Comparison of ENCODE assay signal across 11 mouse cellular contexts in genomic region chr11:120628601-120629340, GRCm38 (mm10). TPM values are rescaled to one million over a fixed set of nuclear protein-coding genes. Genes with fewer than 3 reads are reported as not detected.
DNase-seq lines count a peak whose midpoint lies in the region; ATAC-seq and TF ChIP-seq lines count a peak whose summit lies in the region.
"Had no signal": no experiment of that assay in that cellular context is flagged by ENCODE, and none has a peak within 500 bp of the region (broad histone marks: within the 10 kb centered on the region; RNA-seq: fewer than 3 reads in every experiment).

No protein-coding gene starts in this region.

- H3K27me3 ChIP-seq in heart, embryonic 11.5 days (ENCODE audit: control insufficient read depth, insufficient read depth, low read length) = no peaks in the 10 kb centered on the region
- no peaks in the 10 kb centered on the region for H3K27me3 ChIP-seq in neural tube, embryonic 12.5 days (replicated peaks)
- H3K27me3 ChIP-seq in limb, embryonic 12.5 days = no peaks in the 10 kb centered on the region
- no peaks in the 10 kb centered on the region for H3K27me3 ChIP-seq in stomach, embryonic 16.5 days (ENCODE audit: control insufficient read depth, insufficient read depth, low read length)

- WGBS in heart, embryonic 11.5 days (ENCODE audit: insufficient replicate concordance) = 93% methylated on average over 23 of the region's 23 CpGs
- 94% methylated on average over 23 of the region's 23 CpGs for WGBS in neural tube, embryonic 12.5 days
- 94% methylated on average over 23 of the region's 23 CpGs for WGBS in limb, embryonic 12.5 days
- 90% methylated on average over 23 of the region's 23 CpGs for WGBS in stomach, embryonic 16.5 days

- no peaks in the 10 kb centered on the region for H3K9me3 ChIP-seq in heart, embryonic 11.5 days (replicated peaks; ENCODE audit: control insufficient read depth, low read length)
- no peaks in the 10 kb centered on the region for H3K9me3 ChIP-seq in neural tube, embryonic 12.5 days
- H3K9me3 ChIP-seq in limb, embryonic 12.5 days = no peaks in the 10 kb centered on the region
- no peaks in the 10 kb centered on the region for H3K9me3 ChIP-seq in stomach, embryonic 16.5 days (replicated peaks; ENCODE audit: control insufficient read depth, low read length)

- no peak for ATAC-seq in heart, embryonic 11.5 days (replicated peaks; ENCODE audit: insufficient number of reproducible peaks, low FRiP score, low TSS enrichment)
- ATAC-seq in neural tube, embryonic 12.5 days (ENCODE audit: low FRiP score, low read depth) = no peak
- no peak for ATAC-seq in limb, embryonic 12.5 days (ENCODE audit: insufficient number of reproducible peaks, insufficient read depth, low FRiP score, low TSS enrichment, low read depth)
- no peak for ATAC-seq in stomach, embryonic 16.5 days (ENCODE audit: insufficient read depth, low FRiP score)

- H3K4me3 ChIP-seq in heart, embryonic 11.5 days (ENCODE audit: low read depth, low read length) = no peak overlapping the region
- no peak overlapping the region for H3K4me3 ChIP-seq in neural tube, embryonic 12.5 days
- H3K4me3 ChIP-seq in limb, embryonic 12.5 days (replicated peaks) = no peak overlapping the region
- peak overlapping the region; percentile 32 for H3K4me3 ChIP-seq in stomach, embryonic 16.5 days (replicated peaks; ENCODE audit: low read length)
- H3K4me3 ChIP-seq in layer of hippocampus, adult 2 months = no peak overlapping the region

- no peak for DNase-seq in heart, adult 8-10 months (ENCODE audit: low spot score)
- no peak for DNase-seq in neural tube, embryonic 10.5 days (ENCODE audit: extremely low spot score, low spot score)
- DNase-seq in layer of hippocampus, adult 2 months (ENCODE audit: low spot score in 2 of 2) = no peak
- no peak for DNase-seq in cerebellum, adult 11 months
- DNase-seq: cerebellum, postnatal 36 days; gastrocnemius, postnatal 10 days had no signal

- H3K27ac ChIP-seq in heart, embryonic 11.5 days (ENCODE audit: low read depth, low read length) = no peak overlapping the region
- H3K27ac ChIP-seq in neural tube, embryonic 12.5 days = no peak overlapping the region
- H3K27ac ChIP-seq in limb, embryonic 12.5 days = no peak overlapping the region
- peak overlapping the region; percentile 96 for H3K27ac ChIP-seq in stomach, embryonic 16.5 days (ENCODE audit: low read length)
- no peak overlapping the region for H3K27ac ChIP-seq in layer of hippocampus, adult 2 months

- H3K36me3 ChIP-seq in heart, embryonic 11.5 days (ENCODE audit: control insufficient read depth, insufficient read depth, low read length) = peaks cover 9% of the 10 kb centered on the region; the same call in 1 of the 2 replicates
- H3K36me3 ChIP-seq in neural tube, embryonic 12.5 days = peaks cover 29% of the 10 kb centered on the region
- peaks cover 34% of the 10 kb centered on the region for H3K36me3 ChIP-seq in limb, embryonic 12.5 days
- H3K36me3 ChIP-seq in stomach, embryonic 16.5 days (ENCODE audit: control insufficient read depth, insufficient read depth, low read length) = peaks cover 5% of the 10 kb centered on the region; the same call in 1 of the 2 replicates

- H3K9ac ChIP-seq in heart, embryonic 11.5 days (ENCODE audit: low read depth, low read length) = no peak overlapping the region
- H3K9ac ChIP-seq in neural tube, embryonic 12.5 days = no peak overlapping the region
- H3K9ac ChIP-seq in limb, embryonic 12.5 days (replicated peaks) = no peak overlapping the region
- 0 out of 2 replicates have a peak overlapping the region, but pooled peaks have one; percentile 26 for H3K9ac ChIP-seq in stomach, embryonic 16.5 days (ENCODE audit: low read length)

- peak overlapping the region; percentile 4; the same call in 1 of the 2 replicates for H3K4me2 ChIP-seq in heart, embryonic 11.5 days
- H3K4me2 ChIP-seq in neural tube, embryonic 12.5 days (replicated peaks) = peak overlapping the region; percentile 97
- 0 out of 2 replicates have a peak overlapping the region, but pooled peaks have one; percentile 21 for H3K4me2 ChIP-seq in limb, embryonic 12.5 days
- H3K4me2 ChIP-seq in stomach, embryonic 16.5 days (ENCODE audit: low read depth, low read length) = peak overlapping the region; percentile 42; the same call in 1 of the 2 replicates

- H3K4me1 ChIP-seq in heart, embryonic 11.5 days (ENCODE audit: control insufficient read depth, insufficient read depth, low read length) = peaks cover 49% of the 10 kb centered on the region
- H3K4me1 ChIP-seq in neural tube, embryonic 12.5 days = peaks cover 52% of the 10 kb centered on the region
- peaks cover 39% of the 10 kb centered on the region for H3K4me1 ChIP-seq in limb, embryonic 12.5 days (replicated peaks)
- peaks cover 47% of the 10 kb centered on the region for H3K4me1 ChIP-seq in stomach, embryonic 16.5 days (ENCODE audit: control insufficient read depth, insufficient read depth, low read length)

- no peak for TF ChIP-seq CTCF in layer of hippocampus, adult 2 months (conservative IDR thresholded peaks at IDR 0.05)

RNA-seq across cellular contexts. Expression of gene Sirt7, which starts 3.7 kb away (rescaled TPM):
- polyA plus RNA-seq in heart, embryonic 11.5 days (2014; fragmentation: Nextera tagmentation; extraction: Ambion mirVana) = 18.8 and 22.5 TPM in 2 replicates
- 10 to 100 TPM in 1 of 4 experiments, 1 to 10 TPM in 3; 6.5 to 10.6 (median 7.6) TPM for total RNA-seq in heart, adult 8-10 months (2022)
- 46.8 and 56.5 TPM in 2 replicates for polyA plus RNA-seq in neural tube, embryonic 12.5 days (2016; fragmentation: Nextera tagmentation; extraction: Ambion mirVana)
- polyA plus RNA-seq in limb, embryonic 12.5 days (2016; fragmentation: Nextera tagmentation; extraction: Ambion mirVana) = 29.5 and 29.9 TPM in 2 replicates
- polyA plus RNA-seq in stomach, embryonic 16.5 days (2015; fragmentation: Nextera tagmentation; extraction: Ambion mirVana) = 36.6 and 37.7 TPM in 2 replicates
- total RNA-seq in layer of hippocampus, adult 2 months (2021) = 10 to 100 TPM; 42.9 to 46.4 TPM

RNA-seq across cellular contexts. Expression of gene Mafg, which starts 4.6 kb away (rescaled TPM):
- 19.4 and 20.2 TPM in 2 replicates for polyA plus RNA-seq in heart, embryonic 11.5 days (2014; fragmentation: Nextera tagmentation; extraction: Ambion mirVana)
- total RNA-seq in heart, adult 8-10 months (2022) = 10 to 100 TPM; 33.0 to 47.3 (median 39.2) TPM
- polyA plus RNA-seq in neural tube, embryonic 12.5 days (2016; fragmentation: Nextera tagmentation; extraction: Ambion mirVana) = 39.7 and 40.4 TPM in 2 replicates
- polyA plus RNA-seq in limb, embryonic 12.5 days (2016; fragmentation: Nextera tagmentation; extraction: Ambion mirVana) = 28.8 and 29.9 TPM in 2 replicates
- polyA plus RNA-seq in stomach, embryonic 16.5 days (2015; fragmentation: Nextera tagmentation; extraction: Ambion mirVana) = 19.5 and 22.1 TPM in 2 replicates
- 10 to 100 TPM; 71.6 to 80.3 TPM for total RNA-seq in layer of hippocampus, adult 2 months (2021)

RNA-seq across cellular contexts. Expression of gene Pcyt2, which starts 11.0 kb away (rescaled TPM):
- polyA plus RNA-seq in heart, embryonic 11.5 days (2014; fragmentation: Nextera tagmentation; extraction: Ambion mirVana) = 79.2 and 79.9 TPM in 2 replicates
- 10 to 100 TPM; 48.1 to 64.4 (median 60.5) TPM for total RNA-seq in heart, adult 8-10 months (2022)
- 151 and 155 TPM in 2 replicates for polyA plus RNA-seq in neural tube, embryonic 12.5 days (2016; fragmentation: Nextera tagmentation; extraction: Ambion mirVana)
- polyA plus RNA-seq in limb, embryonic 12.5 days (2016; fragmentation: Nextera tagmentation; extraction: Ambion mirVana) = 143 and 156 TPM in 2 replicates
- 185 and 197 TPM in 2 replicates for polyA plus RNA-seq in stomach, embryonic 16.5 days (2015; fragmentation: Nextera tagmentation; extraction: Ambion mirVana)
- total RNA-seq in layer of hippocampus, adult 2 months (2021) = 100 to 1,000 TPM; 128 to 142 TPM

RNA-seq across cellular contexts. Expression of gene Pycr1, which starts 14.8 kb away (rescaled TPM):
- polyA plus RNA-seq in heart, embryonic 11.5 days (2014; fragmentation: Nextera tagmentation; extraction: Ambion mirVana) = 22.8 and 24.9 TPM in 2 replicates
- total RNA-seq in heart, adult 8-10 months (2022) = 1 to 10 TPM in 3 of 4 experiments, under 1 TPM in 1; 0.91 to 2.8 (median 1.8) TPM
- 27.2 and 27.8 TPM in 2 replicates for polyA plus RNA-seq in neural tube, embryonic 12.5 days (2016; fragmentation: Nextera tagmentation; extraction: Ambion mirVana)
- polyA plus RNA-seq in limb, embryonic 12.5 days (2016; fragmentation: Nextera tagmentation; extraction: Ambion mirVana) = 29.9 and 34.3 TPM in 2 replicates
- 37.8 and 38.0 TPM in 2 replicates for polyA plus RNA-seq in stomach, embryonic 16.5 days (2015; fragmentation: Nextera tagmentation; extraction: Ambion mirVana)
- 1 to 10 TPM; 1.3 to 1.8 TPM for total RNA-seq in layer of hippocampus, adult 2 months (2021)

RNA-seq across cellular contexts. Expression of gene Myadml2, which starts 19.2 kb away (rescaled TPM):
- 8.1 and 12.3 TPM in 2 replicates for polyA plus RNA-seq in heart, embryonic 11.5 days (2014; fragmentation: Nextera tagmentation; extraction: Ambion mirVana)
- total RNA-seq in heart, adult 8-10 months (2022) = 100 to 1,000 TPM in 2 of 4 experiments, 10 to 100 TPM in 2; 90.6 to 123 (median 103) TPM
- polyA plus RNA-seq in neural tube, embryonic 12.5 days (2016; fragmentation: Nextera tagmentation; extraction: Ambion mirVana) = 0.81 and 1.1 TPM in 2 replicates
- 0.36 and 0.68 TPM in 2 replicates for polyA plus RNA-seq in limb, embryonic 12.5 days (2016; fragmentation: Nextera tagmentation; extraction: Ambion mirVana)
- 1.4 TPM in 1 of 2 replicates, not detected in the other for polyA plus RNA-seq in stomach, embryonic 16.5 days (2015; fragmentation: Nextera tagmentation; extraction: Ambion mirVana)
- 1 to 10 TPM; 3.9 to 8.7 TPM for total RNA-seq in layer of hippocampus, adult 2 months (2021)
- total RNA-seq: hematopoietic stem cell, adult 5-6 weeks had no signal

Comparison
In these comparisons a context has a peak if more than half of its experiments do, and no peak if none do; other contexts are left out.
1. H3K4me2 ChIP-seq: peak in every context shown above with its lines; median percentile 97 in neural tube, embryonic 12.5 days; 42 in stomach, embryonic 16.5 days; 21 in limb, embryonic 12.5 days; 4 in heart, embryonic 11.5 days.